Mouse (Mus musculus) spleen, postnatal 36 days (tissue): ENCODE results near the gene Naa16.

ENCODE experiments used
- DNase-seq, 2 experiments: peaks; one replicate each; pipeline ENCODE4 v3.0.0; 2022; ENCODE audit warnings: low spot score in 2 of 2, mixed read lengths in 1 of 2

The Naa16 gene

GRCm38 (mm10) chr14:79299230-79299629 is 91.3 kb downstream of the Naa16 start:
- no peak for DNase-seq

GRCm38 (mm10) chr14:79298314-79298992 is 92.1 kb downstream of the Naa16 start:
- DNase-seq: no peak

- no peak for DNase-seq
Observed at GRCm38 (mm10) chr14:79296836-79297235, 93.7 kb downstream of the Naa16 start.

GRCm38 (mm10) chr14:79296201-79296600 is 94.4 kb downstream of the Naa16 start:
- no peak for DNase-seq

- DNase-seq: no peak
Observed at GRCm38 (mm10) chr14:79295579-79295978, 95.0 kb downstream of the Naa16 start.

GRCm38 (mm10) chr14:79294950-79295349 is 95.6 kb downstream of the Naa16 start:
- DNase-seq: peak; percentile 24 to 54

GRCm38 (mm10) chr14:79294051-79294814 is 96.3 kb downstream of the Naa16 start:
- DNase-seq: no peak

- DNase-seq: peak; percentile 67 to 74
Observed at GRCm38 (mm10) chr14:79293119-79293780, 97.3 kb downstream of the Naa16 start.

- no peak for DNase-seq
Observed at GRCm38 (mm10) chr14:79291629-79292028, 98.9 kb downstream of the Naa16 start.

- DNase-seq: no peak
Observed at GRCm38 (mm10) chr14:79290683-79291425, 99.7 kb downstream of the Naa16 start.

GRCm38 (mm10) chr14:79289909-79290308 is 100.7 kb downstream of the Naa16 start:
- DNase-seq: no peak

- no peak for DNase-seq
Observed at GRCm38 (mm10) chr14:79288280-79288679, 102.3 kb downstream of the Naa16 start.

- no peak for DNase-seq
Observed at GRCm38 (mm10) chr14:79287251-79287863, 103.2 kb downstream of the Naa16 start.

GRCm38 (mm10) chr14:79285549-79285948 is 105.0 kb downstream of the Naa16 start:
- DNase-seq: no peak

- DNase-seq: no peak
Observed at GRCm38 (mm10) chr14:79284616-79285015, 106.0 kb downstream of the Naa16 start.

- no peak for DNase-seq
Observed at GRCm38 (mm10) chr14:79283952-79284351, 106.6 kb downstream of the Naa16 start.

- no peak for DNase-seq
Observed at GRCm38 (mm10) chr14:79281894-79282553, 108.6 kb downstream of the Naa16 start.

- peak; percentile 20 to 43 for DNase-seq
Observed at GRCm38 (mm10) chr14:79280456-79280855, 110.1 kb downstream of the Naa16 start.

GRCm38 (mm10) chr14:79279494-79279893 is 111.1 kb downstream of the Naa16 start:
- no peak for DNase-seq

- no peak for DNase-seq
Observed at GRCm38 (mm10) chr14:79278927-79279326, 111.7 kb downstream of the Naa16 start.

GRCm38 (mm10) chr14:79277922-79278321 is 112.7 kb downstream of the Naa16 start:
- no peak for DNase-seq
